Mouse (Mus musculus) thymus, adult 2 months (tissue): ENCODE data around the gene Slc22a20.

ENCODE experiments used
- CTCF ChIP-seq: fragments of 200-500 bp; IDR thresholded peaks from 2 replicates; pipeline ENCODE4 v1.5.1; 2012; ENCODE audit warnings: mild to moderate bottlenecking, control low read depth, low read length, moderate library complexity, borderline replicate concordance; ENCODE audit not compliant: control insufficient read depth, poor library complexity, insufficient read depth; ENCODE audit errors: extremely low read depth
- POLR2A ChIP-seq: fragments of 200-500 bp; IDR thresholded peaks from 2 replicates; pipeline ENCODE4 v1.6.1; 2012; ENCODE audit warnings: mild to moderate bottlenecking, low read length, control low read depth, moderate library complexity; ENCODE audit not compliant: control insufficient read depth, poor library complexity, insufficient read depth; ENCODE audit errors: extremely low read depth

DNA sequence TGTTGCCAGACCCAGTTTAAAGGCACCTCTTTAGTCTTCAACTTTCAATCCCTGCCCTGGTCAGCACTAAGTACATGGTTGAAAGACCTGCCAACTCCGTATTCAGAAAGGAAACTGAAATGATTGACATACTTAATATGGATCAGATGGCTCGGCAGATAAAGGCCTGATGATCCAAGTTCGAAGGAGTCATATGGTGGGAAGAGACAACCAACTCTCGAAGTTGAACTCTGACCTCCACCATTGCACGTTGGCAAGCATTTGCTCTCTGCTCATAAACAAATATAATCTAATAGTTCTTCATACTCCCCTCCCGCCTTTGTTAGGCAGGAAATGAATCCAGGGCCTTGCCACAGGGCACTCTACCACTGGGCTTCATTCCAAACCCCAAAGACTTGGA is 43.0 kb upstream of the Slc22a20 start:
- TF ChIP-seq POLR2A (no peak), CTCF (no peak)
